Mouse (Mus musculus) frontal cortex, postnatal 10 days (tissue): ENCODE results near the gene Lasp1.
"Not testable (repeated sequence)": the region's sequence is repeated elsewhere in the genome, so short reads cannot be mapped to it uniquely, and the experiment has no call there.

ENCODE experiments used
- DNase-seq, 2 experiments: peaks; one replicate each; pipeline ENCODE4 v3.0.0; 2022; ENCODE audit warnings: low spot score in 2 of 2, mixed read lengths in 1 of 2

The Lasp1 gene

GRCm38 (mm10) chr11:97829365-97829764 is 30.6 kb downstream of the Lasp1 start:
- no peak for DNase-seq

GRCm38 (mm10) chr11:97829913-97830476 is 31.2 kb downstream of the Lasp1 start:
- no peak for DNase-seq

GRCm38 (mm10) chr11:97830501-97830900 is 31.7 kb downstream of the Lasp1 start:
- no peak for DNase-seq

GRCm38 (mm10) chr11:97832001-97832400 is 33.2 kb downstream of the Lasp1 start:
- DNase-seq: no peak

GRCm38 (mm10) chr11:97833352-97833751 is 34.6 kb downstream of the Lasp1 start:
- no peak for DNase-seq

- DNase-seq: no peak
Measured at GRCm38 (mm10) chr11:97836541-97836940, 37.7 kb downstream of the Lasp1 start.

- not testable (repeated sequence) for DNase-seq
Measured at GRCm38 (mm10) chr11:97837051-97837450, 38.3 kb downstream of the Lasp1 start.

GRCm38 (mm10) chr11:97837641-97838149 is 38.9 kb downstream of the Lasp1 start:
- DNase-seq: no peak

GRCm38 (mm10) chr11:97838779-97839440 is 40.1 kb downstream of the Lasp1 start:
- no peak for DNase-seq

- DNase-seq: no peak
Measured at GRCm38 (mm10) chr11:97839441-97840134, 40.8 kb downstream of the Lasp1 start.

GRCm38 (mm10) chr11:97840135-97840490 is 41.3 kb downstream of the Lasp1 start:
- no peak for DNase-seq

- DNase-seq: no peak
Measured at GRCm38 (mm10) chr11:97840539-97840954, 41.7 kb downstream of the Lasp1 start, which contains the start of gene B230217C12Rik. Gene B230217C12Rik, plus strand, starts transcription at chr11:97840780.

- DNase-seq: peak; percentile 83 to 93
Measured at GRCm38 (mm10) chr11:97840991-97841661, 42.3 kb downstream of the Lasp1 start.

- no peak for DNase-seq
Measured at GRCm38 (mm10) chr11:97842001-97842400, 43.2 kb downstream of the Lasp1 start.

- DNase-seq: no peak
Measured at GRCm38 (mm10) chr11:97850367-97850766, 51.6 kb downstream of the Lasp1 start.

- no peak for DNase-seq
Measured at GRCm38 (mm10) chr11:97851601-97852000, 52.8 kb downstream of the Lasp1 start.

GRCm38 (mm10) chr11:97855473-97855872 is 56.7 kb downstream of the Lasp1 start:
- DNase-seq: no peak

GRCm38 (mm10) chr11:97862148-97862547 is 63.3 kb downstream of the Lasp1 start:
- no peak for DNase-seq

- no peak for DNase-seq
Measured at GRCm38 (mm10) chr11:97865421-97865820, 66.6 kb downstream of the Lasp1 start.

- DNase-seq: no peak
Measured at GRCm38 (mm10) chr11:97866091-97866888, 67.5 kb downstream of the Lasp1 start.

GRCm38 (mm10) chr11:97867591-97867990 is 68.8 kb downstream of the Lasp1 start:
- no peak for DNase-seq
